Mouse (Mus musculus) kidney, postnatal 4 days (tissue): ENCODE data around the gene Fcer1g.
A peak's percentile ranks its signal among the peaks of the same experiment; 100 is the strongest.

Experiments used
- DNase-seq, 2 experiments: peaks; one replicate each; pipeline ENCODE4 v3.0.0; 2021; ENCODE audit warnings: mixed read lengths in 2 of 2

Gene Fcer1g

GRCm38 (mm10) chr1:171216241-171216955 is 17.8 kb downstream of the Fcer1g start:
- DNase-seq, result no peak

DNA sequence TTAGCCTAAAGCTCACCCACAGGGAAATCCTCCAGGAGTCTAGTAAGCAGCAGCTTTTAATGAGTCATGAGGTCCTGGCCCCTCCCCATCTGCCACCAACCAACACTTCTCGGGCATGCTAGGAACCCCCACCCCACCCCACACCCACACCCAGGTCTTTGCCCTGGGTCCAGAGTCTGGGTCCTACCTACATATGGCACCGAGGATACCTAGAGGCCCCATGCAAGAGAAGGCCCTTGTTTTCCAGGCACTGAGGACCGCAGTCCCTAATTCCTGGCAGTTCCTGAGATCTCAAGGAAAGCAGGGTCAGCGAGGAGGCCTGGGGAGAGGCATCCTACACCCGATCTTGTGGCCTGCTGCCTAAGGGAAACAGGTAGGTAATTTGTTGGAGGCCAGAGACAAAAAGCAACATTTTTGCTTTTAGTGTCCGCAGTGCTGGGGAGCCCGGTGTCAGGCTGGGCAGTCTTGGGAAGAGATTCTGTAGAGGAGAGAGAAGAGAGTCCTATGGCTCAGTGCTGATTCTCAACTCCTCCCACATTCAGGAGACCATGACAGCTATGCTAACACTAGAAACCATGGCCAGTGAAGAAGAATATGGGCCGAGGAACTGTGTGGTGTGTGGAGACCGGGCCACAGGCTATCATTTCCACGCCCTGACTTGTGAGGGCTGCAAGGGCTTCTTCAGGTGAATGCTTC is 20.2 kb downstream of the Fcer1g start, which contains the start of gene Nr1i3:
Nr1i3 (plus strand) TSS at position 170 of the 696 bp plus-strand sequence.
- DNase-seq, result peak; percentile 28 to 62

GRCm38 (mm10) chr1:171212854-171213253 is 21.3 kb downstream of the Fcer1g start:
- DNase-seq, result no peak

GRCm38 (mm10) chr1:171209409-171209808 is 24.8 kb downstream of the Fcer1g start:
- DNase-seq, result no peak

GRCm38 (mm10) chr1:171205704-171206493 is 28.3 kb downstream of the Fcer1g start:
- no peak for DNase-seq

DNA sequence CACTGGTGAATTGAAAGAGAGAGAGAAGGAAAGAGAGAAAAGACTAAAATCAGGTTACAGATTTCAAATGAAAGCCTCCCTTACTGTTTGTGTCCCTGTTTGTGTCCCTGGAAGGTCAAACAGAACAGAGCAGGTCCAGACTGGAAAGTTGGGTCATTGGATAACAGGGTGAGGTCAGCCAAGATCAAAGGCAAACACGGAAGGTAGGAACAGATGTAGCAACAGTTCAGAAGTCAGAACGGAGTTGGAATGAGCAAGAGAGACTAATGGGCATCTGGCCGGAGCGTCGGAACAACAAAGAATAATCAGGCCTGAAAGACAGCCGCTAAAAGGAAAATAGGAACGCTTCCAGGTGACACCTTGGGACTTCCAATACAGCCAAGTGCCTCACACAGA is 29.9 kb downstream of the Fcer1g start:
- no peak for DNase-seq

DNA sequence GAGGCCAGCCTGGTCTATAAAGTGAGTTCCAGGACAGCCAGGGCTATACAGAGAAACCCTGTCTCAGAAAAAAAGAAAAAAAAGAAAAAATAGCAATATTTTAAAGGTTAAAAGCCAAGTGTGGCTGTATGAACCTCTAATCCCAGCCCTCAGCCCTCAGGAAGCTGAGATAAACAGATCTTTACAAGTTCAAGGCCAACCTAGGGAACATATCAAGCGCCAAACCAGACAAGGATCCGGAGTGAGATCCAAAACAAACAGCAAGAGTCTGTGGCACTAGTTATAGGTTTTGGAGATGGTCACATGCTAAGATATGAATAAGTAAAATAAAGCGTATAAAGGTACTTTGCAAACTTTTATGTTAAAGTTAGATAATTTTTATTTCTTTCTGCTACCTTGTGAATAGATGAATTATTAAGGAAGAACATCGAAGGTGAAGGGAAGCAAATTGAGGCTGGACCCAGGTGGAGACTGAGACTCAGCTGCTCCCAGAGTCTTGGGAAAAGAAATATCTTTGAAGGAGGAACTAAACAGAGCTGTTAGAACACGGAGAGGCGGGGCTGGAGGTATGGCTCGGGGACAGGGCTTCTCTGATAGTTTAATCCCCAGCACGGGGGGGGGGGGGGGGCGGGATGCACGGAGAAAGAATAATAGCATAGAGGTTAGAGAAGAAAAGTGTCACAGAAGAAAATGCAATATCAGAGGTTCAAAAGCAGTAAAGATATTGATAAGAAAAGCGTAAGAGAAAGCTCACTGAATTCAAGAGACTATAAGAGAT is 30.5 kb downstream of the Fcer1g start:
- no peak for DNase-seq

DNA sequence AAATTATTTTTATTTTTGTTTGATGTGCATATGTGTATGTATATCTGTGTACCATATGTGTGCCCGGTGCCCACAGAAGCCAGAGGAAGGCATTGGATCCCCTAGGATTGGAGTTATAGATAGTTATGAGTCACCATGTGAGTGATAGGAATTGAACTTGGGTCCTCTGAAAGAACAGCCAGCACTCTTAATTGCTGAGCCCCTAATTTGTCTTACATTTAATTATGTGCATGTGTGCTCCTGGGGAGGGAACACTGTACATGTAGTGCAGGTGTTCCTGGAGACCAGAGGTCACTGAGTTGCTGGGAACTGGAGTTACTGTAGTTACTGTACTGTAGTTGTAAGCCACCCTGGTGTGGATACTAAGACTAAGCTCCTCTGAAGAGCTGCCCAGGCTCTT is 33.4 kb downstream of the Fcer1g start:
- no peak for DNase-seq

- DNase-seq, result no peak
These were observed 34.6 kb downstream of the Fcer1g start for GRCm38 (mm10) chr1:171199532-171199931.

DNA sequence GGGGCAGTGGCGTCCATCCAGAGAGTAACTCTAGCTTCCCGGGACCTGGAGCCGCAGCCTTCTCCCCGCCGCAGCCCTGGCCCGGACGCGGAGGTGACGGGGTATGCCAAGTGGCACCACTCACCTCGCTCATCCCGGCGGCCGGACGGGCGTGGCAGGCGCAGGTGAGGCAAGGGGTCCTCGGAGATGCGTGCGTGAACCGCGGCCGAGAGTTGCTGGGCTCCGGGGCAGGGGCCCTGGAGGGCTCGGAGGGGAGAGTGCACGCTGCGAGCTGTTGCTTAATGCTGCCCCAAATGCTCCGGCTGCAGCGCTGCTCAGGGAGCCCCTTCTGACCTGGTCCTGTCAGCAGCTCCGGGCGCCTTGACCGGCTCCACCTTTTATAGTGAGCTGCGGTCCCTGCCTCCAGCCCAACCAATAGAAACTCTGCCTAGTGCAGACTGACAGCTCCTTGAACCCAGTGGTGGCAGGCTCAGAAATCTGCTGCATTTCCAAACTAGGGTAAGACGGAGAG is 38.2 kb downstream of the Fcer1g start, which contains the start of gene Pcp4l1:
Pcp4l1 (minus strand) TSS at position 382 of the 511 bp plus-strand sequence.
- DNase-seq, result peak; percentile 61 to 75

DNA sequence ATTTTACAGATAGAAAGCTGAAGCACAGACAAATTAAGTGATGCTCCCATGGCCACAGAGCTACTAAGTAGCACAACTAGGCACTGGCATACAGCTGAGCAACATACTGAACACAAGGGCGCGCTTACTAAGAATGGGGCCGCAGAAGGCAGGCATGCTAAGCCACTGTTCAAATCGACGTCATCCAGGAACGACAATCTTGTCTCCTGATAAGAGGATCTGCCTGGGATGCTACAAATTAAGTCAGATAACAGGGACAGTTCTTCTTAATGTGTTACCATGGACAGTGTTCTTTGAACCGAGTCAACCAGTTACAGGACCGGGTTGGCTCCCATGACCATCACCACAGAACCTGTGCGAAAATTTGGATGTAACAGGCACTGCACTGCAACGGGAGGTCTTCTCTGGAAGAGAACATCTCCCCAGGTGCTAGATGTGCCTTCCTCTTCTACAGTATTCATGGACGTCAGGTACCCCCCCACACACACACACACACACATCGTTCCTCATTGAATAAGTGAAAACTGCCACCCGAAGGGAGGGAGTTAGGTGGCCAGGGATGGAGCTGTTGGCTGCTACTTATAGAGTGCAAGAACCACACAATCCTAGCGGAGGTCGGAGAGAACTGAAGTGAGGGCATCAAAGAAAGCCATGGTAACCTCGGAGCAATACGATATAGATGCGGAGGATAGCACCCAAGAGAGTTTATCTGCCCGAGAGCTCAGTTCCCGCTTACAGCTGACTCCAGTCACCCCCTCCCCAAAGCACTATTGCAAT is 38.9 kb downstream of the Fcer1g start:
- DNase-seq, result no peak

- no peak for DNase-seq
These were observed 40.0 kb downstream of the Fcer1g start for GRCm38 (mm10) chr1:171193911-171194830.

GRCm38 (mm10) chr1:171193093-171193840 is 40.9 kb downstream of the Fcer1g start:
- DNase-seq, result peak; percentile 31 to 34

DNA sequence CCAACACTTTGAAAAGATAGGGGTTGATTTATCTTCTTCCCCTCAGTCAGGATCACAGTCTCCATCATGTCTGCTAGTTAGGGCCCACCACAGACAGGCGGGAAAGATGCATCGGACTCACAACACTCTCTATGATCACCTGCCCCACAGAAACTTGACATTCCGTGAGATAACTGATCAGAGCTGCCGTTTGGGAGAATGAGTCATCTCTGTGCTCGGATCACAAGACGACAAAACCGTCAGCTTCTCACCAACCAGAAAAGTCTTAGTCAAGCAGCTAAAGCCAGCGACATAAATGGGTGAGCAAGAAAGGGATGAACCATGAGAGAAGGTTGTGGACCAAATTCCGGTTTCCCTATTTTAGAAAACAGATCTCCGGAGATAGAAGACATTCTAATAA is 41.9 kb downstream of the Fcer1g start:
- no peak for DNase-seq

GRCm38 (mm10) chr1:171190832-171191231 is 43.3 kb downstream of the Fcer1g start:
- no peak for DNase-seq

DNA sequence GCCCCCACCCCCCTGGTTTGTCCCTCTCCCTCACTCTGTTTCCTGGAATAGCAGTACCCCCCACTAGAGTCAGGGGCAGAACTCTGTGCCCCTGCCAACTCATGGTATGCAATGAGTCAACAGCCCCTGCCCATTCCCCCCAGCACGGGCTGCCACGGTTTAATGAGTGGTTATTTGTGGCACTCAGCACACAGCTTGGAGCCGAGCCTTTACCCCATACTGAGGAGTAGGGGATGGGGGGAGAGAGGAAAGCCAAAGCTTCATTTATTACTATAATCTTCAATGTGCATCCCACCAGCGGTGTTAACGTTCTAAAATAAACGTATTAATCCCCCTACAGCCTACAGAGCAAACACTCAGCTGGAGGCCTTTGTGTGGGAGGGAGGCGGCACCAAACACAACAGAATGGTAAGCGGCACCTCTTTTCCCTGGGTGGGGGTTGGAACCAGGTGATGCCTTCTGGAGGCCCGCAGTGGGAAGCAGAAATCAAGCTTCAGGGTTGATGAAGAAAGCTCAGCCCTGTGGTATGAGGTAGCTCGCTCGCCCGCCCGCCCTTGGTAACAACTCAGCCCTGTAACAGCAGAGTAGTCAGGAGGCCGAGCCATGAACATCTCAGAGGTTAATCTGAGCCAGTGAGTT is 44.6 kb downstream of the Fcer1g start:
- DNase-seq, result peak in 1 of 2 experiments; percentile 9

- DNase-seq, result peak; percentile 40 to 54
These were observed 45.1 kb downstream of the Fcer1g start for GRCm38 (mm10) chr1:171189046-171189445.

- no peak for DNase-seq
These were observed 46.1 kb downstream of the Fcer1g start for GRCm38 (mm10) chr1:171187851-171188700.
